Mouse (Mus musculus) CH12.LX (cell line): ENCODE measurements around the gene Bicc1.

Source experiments
- BHLHE40 ChIP-seq: IDR thresholded peaks from 2 replicates; pipeline ENCODE4 v1.6.1; 2011; ENCODE audit warnings: mild to moderate bottlenecking, low read depth, low read length, improper control_type of control experiment
- CTCF ChIP-seq, 2 experiments: IDR thresholded peaks in 1 of 2; conservative IDR thresholded peaks in 1 of 2; 2 replicates each; pipeline ENCODE4 v1.5.1; 2011 to 2012; ENCODE audit warnings: low read depth in 2 of 2, low read length in 2 of 2, improper control_type of control experiment in 1 of 2, inconsistent platforms in 1 of 2, mild to moderate bottlenecking in 1 of 2, moderate library complexity in 1 of 2
- ETS1 ChIP-seq: conservative IDR thresholded peaks from 2 replicates; pipeline ENCODE4 v1.6.1; 2012; ENCODE audit warnings: low read depth, mild to moderate bottlenecking, inconsistent platforms, low read length, improper control_type of control experiment, moderate library complexity
- JUND ChIP-seq: conservative IDR thresholded peaks from 2 replicates; pipeline ENCODE4 v1.6.1; 2011; ENCODE audit warnings: low read depth, low read length, improper control_type of control experiment
- MAFK ChIP-seq: IDR thresholded peaks from 2 replicates; pipeline ENCODE4 v1.6.1; 2011; ENCODE audit warnings: low read length, improper control_type of control experiment; ENCODE audit not compliant: insufficient replicate concordance
- POLR2A ChIP-seq: IDR thresholded peaks from 2 replicates; pipeline ENCODE4 v1.6.1; 2011; ENCODE audit warnings: low read depth, mild to moderate bottlenecking, improper control_type of control experiment, low read length
- ZNF384 ChIP-seq: IDR thresholded peaks from 2 replicates; pipeline ENCODE4 v1.6.1; 2012; ENCODE audit warnings: low read depth, low read length, improper control_type of control experiment, inconsistent platforms

DNA sequence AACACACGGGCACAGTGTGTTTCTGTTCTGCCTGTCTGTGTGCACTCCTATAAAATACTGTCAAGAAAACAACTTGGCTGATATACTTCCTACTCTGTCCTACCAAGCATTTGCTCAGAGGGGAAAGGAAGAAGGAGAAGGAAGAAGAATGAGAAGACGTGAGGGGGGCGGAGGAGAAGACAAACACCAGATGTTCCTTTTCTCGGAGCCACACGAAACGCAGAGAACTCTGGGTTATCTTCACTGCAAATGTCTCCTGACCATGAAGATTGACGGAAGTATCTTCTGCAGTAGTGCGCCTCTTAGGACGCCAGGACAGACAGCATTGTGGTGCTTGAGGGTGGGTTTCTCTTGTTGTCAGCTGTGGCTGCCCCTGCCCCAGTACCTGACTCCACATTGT, 134.8 kb downstream of the Bicc1 start:
- TF ChIP-seq CTCF (conservative IDR thresholded peaks at IDR 0.05 in 1 of 2, IDR thresholded peaks at IDR 0.05 in 1 of 2; ENCODE audit: low read depth in 2 of 2, low read length in 2 of 2) (no peak), POLR2A (no peak), ZNF384 (no peak), BHLHE40 (no peak), ETS1 (no peak), MAFK (no peak), JUND (no peak)
